Mouse (Mus musculus): Measurements from ENCODE around the gene Gm5475.

DNA sequence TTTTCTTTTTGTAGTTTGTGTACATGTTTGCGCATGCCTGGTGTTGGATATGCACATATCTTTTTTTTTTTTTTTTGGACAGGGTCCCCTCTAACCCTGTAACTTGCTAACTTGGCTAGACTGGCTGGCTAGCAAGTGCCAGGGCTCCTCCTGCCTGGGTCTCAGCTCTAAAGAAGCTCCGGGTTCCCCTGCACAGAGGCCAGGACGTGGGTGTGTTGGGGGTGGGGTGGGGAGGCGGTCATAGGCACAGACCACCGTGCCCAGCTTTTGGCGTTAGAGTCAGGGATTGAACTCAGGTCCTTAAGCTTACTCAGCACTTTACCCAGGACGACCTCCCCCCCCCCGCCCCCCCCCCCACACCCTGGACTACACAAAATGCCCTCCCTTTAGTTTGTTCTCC, 45.8 kb downstream of the Gm5475 start:
- TF ChIP-seq CTCF (IDR thresholded peaks at IDR 0.05; ENCODE audit: control insufficient read depth, insufficient read depth, insufficient read length) (no peak), USF1 (IDR thresholded peaks at IDR 0.05; ENCODE audit: low read depth) (no peak)

Measured in C2C12 (cell line).